ENCODE assay signal across 9 mouse cellular contexts in genomic region chr17:16004871-16005575, GRCm38 (mm10).
A peak's percentile ranks its signal among the peaks of the same experiment; 100 is the strongest.
DNase-seq lines count a peak whose midpoint lies in the region; ATAC-seq lines count a peak whose summit lies in the region.
"Had no signal": no experiment of that assay in that cellular context is flagged by ENCODE, and none has a peak within 500 bp of the region (broad histone marks: within the 10 kb centered on the region; RNA-seq: fewer than 3 reads in every experiment).

No protein-coding gene starts in this region.

- no peaks in the 10 kb centered on the region for H3K9me3 ChIP-seq in heart, embryonic 11.5 days (replicated peaks; ENCODE audit: control insufficient read depth, low read length)
- no peaks in the 10 kb centered on the region for H3K9me3 ChIP-seq in forebrain, embryonic 15.5 days
- no peaks in the 10 kb centered on the region for H3K9me3 ChIP-seq in midbrain, embryonic 14.5 days (ENCODE audit: control insufficient read depth, low read length)

- no peak overlapping the region; the same call in 1 of the 2 replicates for H3K27ac ChIP-seq in heart, embryonic 11.5 days (ENCODE audit: low read depth, low read length)
- H3K27ac ChIP-seq in forebrain, embryonic 15.5 days (replicated peaks): peak overlapping the region; percentile 75
- peak overlapping the region; percentile 50 for H3K27ac ChIP-seq in midbrain, embryonic 14.5 days (replicated peaks; ENCODE audit: low read depth, low read length)
- H3K27ac ChIP-seq: liver, embryonic 14.5 days had no signal

- no peak overlapping the region for H3K9ac ChIP-seq in heart, embryonic 11.5 days (ENCODE audit: low read depth, low read length)
- no peak overlapping the region for H3K9ac ChIP-seq in forebrain, embryonic 15.5 days (replicated peaks)
- H3K9ac ChIP-seq in midbrain, embryonic 14.5 days (replicated peaks; ENCODE audit: low read length): no peak overlapping the region
- H3K9ac ChIP-seq: liver, embryonic 14.5 days had no signal

- no peaks in the 10 kb centered on the region for H3K4me1 ChIP-seq in heart, embryonic 11.5 days (ENCODE audit: control insufficient read depth, insufficient read depth, low read length)
- no peaks in the 10 kb centered on the region for H3K4me1 ChIP-seq in forebrain, embryonic 15.5 days
- peaks cover 10% of the 10 kb centered on the region for H3K4me1 ChIP-seq in midbrain, embryonic 14.5 days (ENCODE audit: control insufficient read depth, insufficient read depth, low read length)

- intact Hi-C loops in heart, postnatal 25 days (cut with DNase I): no loop called here

- no peak overlapping the region for H3K4me3 ChIP-seq in heart, embryonic 11.5 days (ENCODE audit: low read depth, low read length)
- no peak overlapping the region for H3K4me3 ChIP-seq in forebrain, embryonic 15.5 days
- no peak overlapping the region for H3K4me3 ChIP-seq in midbrain, embryonic 14.5 days (replicated peaks; ENCODE audit: low read depth, low read length)

- DNase-seq in heart, postnatal 25 days (ENCODE audit: low spot score): no peak
- DNase-seq in R1 (ENCODE audit: low read depth, low spot score): peak; percentile 33
- peak; percentile 73 for DNase-seq in midbrain, embryonic 14.5 days
- no peak for DNase-seq in layer of hippocampus, postnatal 36 days
- no peak for DNase-seq in cerebellum, adult 8-10 months
- no peak for DNase-seq in spleen, adult 18-20 months

- H3K36me3 ChIP-seq in heart, embryonic 11.5 days (ENCODE audit: control insufficient read depth, insufficient read depth, low read length): no peaks in the 10 kb centered on the region
- H3K36me3 ChIP-seq in forebrain, embryonic 15.5 days: no peaks in the 10 kb centered on the region
- no peaks in the 10 kb centered on the region for H3K36me3 ChIP-seq in midbrain, embryonic 14.5 days (ENCODE audit: control insufficient read depth, insufficient read depth, low read length)

- 31% methylated on average over 7 of the region's 7 CpGs for WGBS in heart, embryonic 11.5 days (ENCODE audit: insufficient replicate concordance)
- WGBS in forebrain, embryonic 15.5 days: 32% methylated on average over 7 of the region's 7 CpGs
- 15% methylated on average over 7 of the region's 7 CpGs for WGBS in midbrain, embryonic 14.5 days

- H3K4me2 ChIP-seq in heart, embryonic 11.5 days: no peak overlapping the region
- H3K4me2 ChIP-seq in forebrain, embryonic 15.5 days (replicated peaks): no peak overlapping the region
- H3K4me2 ChIP-seq in midbrain, embryonic 14.5 days (ENCODE audit: low read length): no peak overlapping the region

- 0 out of 2 replicates have a peak, but pooled peaks have one; percentile 31 for ATAC-seq in heart, embryonic 11.5 days (replicated peaks; ENCODE audit: insufficient number of reproducible peaks, low FRiP score, low TSS enrichment)
- ATAC-seq in forebrain, embryonic 15.5 days (replicated peaks): peak; percentile 86
- peak; percentile 86 for ATAC-seq in midbrain, embryonic 14.5 days (ENCODE audit: low FRiP score, low TSS enrichment)

- no peaks in the 10 kb centered on the region for H3K27me3 ChIP-seq in heart, embryonic 11.5 days (ENCODE audit: control insufficient read depth, insufficient read depth, low read length)
- H3K27me3 ChIP-seq in forebrain, embryonic 15.5 days: no peaks in the 10 kb centered on the region
- H3K27me3 ChIP-seq in midbrain, embryonic 14.5 days (ENCODE audit: control insufficient read depth, insufficient read depth, low read length): no peaks in the 10 kb centered on the region

Comparison
In these comparisons a context has a peak if more than half of its experiments do, and no peak if none do; other contexts are left out.
1. ATAC-seq: peak in every context shown above with its lines; median percentile 86 in forebrain, embryonic 15.5 days; 86 in midbrain, embryonic 14.5 days; 31 in heart, embryonic 11.5 days.
2. DNase-seq: peak in R1 (single experiment) and midbrain, embryonic 14.5 days (single experiment); none in heart, postnatal 25 days (single experiment), layer of hippocampus, postnatal 36 days (0 of 2), cerebellum, adult 8-10 months (single experiment) and spleen, adult 18-20 months (0 of 2).